Mouse (Mus musculus) adrenal gland, adult 2 months (tissue): ENCODE results near the gene Apip. TPM values are rescaled to one million over a fixed set of nuclear protein-coding genes. Genes with fewer than 3 reads are reported as not detected.

Experiments
- DNase-seq: peaks from one replicate; pipeline ENCODE4 v3.0.0; 2021
- long read RNA-seq: library from polyadenylated mRNA; stranded (forward); transcript quantifications from one replicate; pipeline ENCODE4 v2.0.0, GENCODE M21; 2021
- polyA plus RNA-seq: library from polyadenylated mRNA; depleted of rRNA; stranded (reverse); fragments of >200 nt; gene quantifications from 2 replicates; pipeline ENCODE4 v1.2.3, GENCODE M21; 2012; rRNA removed
- total RNA-seq, 2 experiments: library from RNA; stranded (reverse); gene quantifications; 2 replicates each; pipeline ENCODE4 v1.2.3; 2021

The Apip gene
- total RNA-seq (10 to 100 TPM; 48.8 to 75.8 TPM), polyA plus RNA-seq (17.2 and 17.4 TPM in 2 replicates)
- long read RNA-seq, transcript Apip-201 (7 exons, 919 nt) = major isoform, 35 of 53 reads
- long read RNA-seq, partial matches to known transcripts = 15 of 53 reads
- long read RNA-seq, other reads (novel, unspliced or antisense) = 3 of 53 reads

DNA sequence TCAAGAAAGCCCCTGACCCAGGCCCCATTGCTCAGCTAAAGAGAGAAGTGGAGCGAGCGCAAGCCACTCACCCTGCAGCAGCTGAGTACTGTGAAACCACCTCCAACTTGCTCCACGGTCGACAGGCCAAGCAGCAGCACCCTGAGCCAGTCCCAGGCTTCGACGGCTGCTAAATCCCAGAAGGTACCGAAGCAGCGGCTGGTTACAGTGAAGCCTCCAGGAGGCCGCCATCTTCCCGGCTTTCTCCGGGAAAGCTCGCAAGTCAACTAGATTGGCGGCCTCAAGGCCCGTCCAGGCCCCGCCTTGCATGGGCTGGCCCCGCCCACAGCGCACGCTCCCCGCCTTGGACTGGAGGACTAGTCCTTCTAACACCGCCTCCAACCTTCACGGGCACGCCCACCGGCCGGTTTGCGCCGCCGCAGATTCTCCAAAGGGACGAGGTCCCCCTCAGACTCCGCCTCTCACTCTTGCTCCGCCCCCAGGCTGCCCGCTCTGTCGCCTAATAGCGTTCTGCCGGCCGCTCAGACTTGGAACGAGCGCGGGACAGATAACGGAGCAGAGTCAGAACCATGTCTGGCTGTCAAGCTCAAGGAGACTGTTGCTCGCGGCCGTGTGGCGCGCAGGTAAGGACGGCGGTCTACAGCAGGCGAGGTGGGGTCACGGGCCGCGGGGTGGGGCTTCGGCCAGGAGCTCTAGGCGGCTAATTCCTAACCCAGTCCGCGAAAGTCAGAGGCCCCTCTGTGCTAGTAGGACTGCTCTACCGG is at the start of gene Apip, which contains the start of gene Pdhx:
Apip (plus strand) TSS at position 457 of the 764 bp plus-strand sequence.
Pdhx (minus strand) TSS at position 295 of the 764 bp plus-strand sequence.
- DNase-seq = peak; percentile 100

DNA sequence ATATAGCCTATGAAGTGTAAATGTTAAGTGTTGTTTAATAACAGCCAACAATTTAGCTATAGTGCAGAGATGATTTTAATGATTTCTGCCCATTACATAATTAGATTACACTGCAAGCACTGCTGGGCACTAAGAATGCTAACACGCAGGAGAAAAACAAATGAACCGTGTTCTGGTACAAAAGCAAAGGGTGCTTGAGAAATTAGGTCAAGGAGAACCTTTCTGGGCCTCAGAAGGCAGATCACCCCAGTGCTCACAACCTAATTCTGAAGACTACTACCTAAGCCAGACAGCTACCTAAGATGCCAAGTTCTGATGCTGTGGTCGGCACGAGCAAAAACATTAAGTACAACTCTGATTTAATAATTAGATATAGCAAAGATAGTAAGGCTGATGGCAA is 35.6 kb upstream of the Apip start:
- DNase-seq = no peak

DNA sequence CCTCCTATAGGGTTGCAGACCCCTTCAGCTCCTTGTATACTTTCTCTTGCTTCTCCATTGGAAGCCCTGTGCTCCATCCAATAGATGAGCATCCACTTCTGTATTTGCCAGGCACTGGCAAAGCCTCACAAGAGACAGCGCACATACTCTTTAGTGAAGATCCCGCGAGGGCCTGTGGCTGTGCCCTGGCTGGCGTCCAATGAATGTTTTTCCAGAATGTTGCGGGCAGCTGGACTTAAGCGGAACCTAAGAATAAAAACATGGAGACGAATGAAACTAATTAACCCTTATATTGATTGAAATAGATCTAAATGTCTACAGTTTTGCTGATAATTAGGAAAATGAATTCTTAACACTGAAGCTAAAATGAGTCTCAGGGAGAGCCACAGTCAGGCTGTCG is 32.6 kb upstream of the Apip start:
- peak; percentile 20 for DNase-seq

DNA sequence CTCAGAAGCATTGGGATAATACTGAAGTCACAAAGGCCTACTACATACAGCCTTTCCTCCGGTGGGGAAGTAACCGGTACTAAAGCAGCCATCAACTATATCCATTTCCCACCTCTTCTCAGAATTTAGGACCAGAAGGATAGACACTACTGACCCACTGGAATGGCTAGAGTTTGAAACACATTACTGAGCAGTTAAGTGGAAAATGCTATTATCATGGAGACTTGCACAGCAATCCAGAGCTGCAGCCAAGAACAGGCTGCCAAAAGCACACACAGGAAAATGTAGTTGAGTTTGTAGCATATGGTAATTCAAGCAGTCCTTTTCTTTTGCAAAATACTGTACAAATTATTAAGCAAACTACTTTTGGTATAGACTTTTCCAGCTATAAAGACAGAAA is 28.2 kb upstream of the Apip start:
- no peak for DNase-seq

DNA sequence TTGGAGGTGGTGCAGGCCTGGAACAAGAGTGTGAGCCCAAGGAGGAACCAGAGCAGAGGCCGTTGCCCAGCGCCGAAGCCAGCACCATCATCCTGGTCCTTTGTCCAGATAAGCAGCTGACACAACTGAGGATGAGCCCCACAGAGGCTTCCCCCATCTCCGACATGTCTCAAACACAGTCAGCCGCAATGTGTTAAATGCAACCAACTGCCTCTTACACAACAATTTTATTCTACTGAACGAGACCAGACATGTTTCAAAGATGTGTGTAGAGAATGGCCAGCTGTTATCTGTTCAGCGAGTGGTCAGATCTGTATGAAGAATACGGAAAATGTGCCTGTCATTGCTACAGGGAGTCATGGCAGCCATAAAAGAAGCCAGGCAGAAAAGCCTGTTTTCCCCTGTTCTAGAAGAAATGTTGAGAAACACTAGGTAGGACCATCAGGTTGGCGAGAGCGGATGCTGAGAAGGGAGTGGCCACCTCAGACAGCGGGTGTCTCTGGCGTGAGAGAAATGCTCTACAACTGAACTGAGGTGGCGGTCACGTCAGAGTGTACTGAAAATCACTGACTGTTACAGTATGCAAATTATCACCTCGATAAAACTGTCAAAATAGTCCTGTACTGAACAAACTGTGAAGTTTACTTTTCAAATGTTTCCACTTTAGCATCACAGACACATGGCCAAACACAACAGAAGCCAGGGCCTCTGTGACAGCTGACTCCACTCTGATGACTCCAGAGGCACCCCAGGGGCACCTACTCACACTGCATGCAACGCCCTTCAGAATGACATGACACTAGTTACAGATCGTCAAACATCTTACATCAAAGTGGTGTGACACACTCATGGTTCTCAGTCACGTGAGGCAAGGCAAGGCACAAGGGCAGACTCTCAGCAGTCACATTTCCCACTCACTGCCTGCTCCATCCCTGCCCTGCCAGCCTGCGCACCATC is 21.3 kb upstream of the Apip start:
- DNase-seq = peak; percentile 62

DNA sequence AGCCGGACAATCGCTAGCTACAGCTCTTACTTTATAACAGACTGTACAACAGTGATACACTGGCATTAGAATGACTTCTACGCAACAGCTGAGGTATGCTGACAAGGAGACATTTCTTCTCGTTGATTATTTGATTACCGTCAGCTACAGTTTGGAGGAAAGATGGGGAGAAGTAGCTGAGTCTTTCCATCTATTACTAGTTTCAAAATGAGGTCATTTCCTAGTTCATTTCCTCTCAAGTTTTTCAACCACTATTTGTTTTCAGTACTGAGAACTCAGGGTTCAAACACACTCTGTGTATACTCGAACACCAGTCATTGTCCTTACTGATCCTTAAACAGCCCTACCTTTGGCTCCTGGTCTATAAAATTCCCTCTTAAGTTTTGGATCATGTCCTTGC is 17.7 kb upstream of the Apip start:
- DNase-seq = no peak

DNA sequence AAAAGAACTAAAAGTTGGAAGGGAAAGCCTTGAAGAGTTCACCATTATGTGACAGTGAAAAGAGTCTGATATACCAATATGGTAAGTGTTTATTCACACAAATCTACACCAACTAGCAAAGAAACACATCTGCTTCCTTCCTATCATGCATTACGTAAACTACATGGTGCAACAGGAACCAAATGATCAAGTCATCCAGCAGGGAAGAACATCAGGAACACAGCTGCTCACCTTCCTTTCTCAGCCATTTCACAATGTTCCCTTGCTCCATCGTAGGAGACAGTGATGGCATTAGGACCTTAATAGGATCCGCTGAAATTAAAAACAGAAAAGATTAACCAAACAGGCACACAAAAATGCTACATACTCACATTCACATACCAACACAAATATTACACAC is 15.2 kb upstream of the Apip start:
- DNase-seq = no peak

DNA sequence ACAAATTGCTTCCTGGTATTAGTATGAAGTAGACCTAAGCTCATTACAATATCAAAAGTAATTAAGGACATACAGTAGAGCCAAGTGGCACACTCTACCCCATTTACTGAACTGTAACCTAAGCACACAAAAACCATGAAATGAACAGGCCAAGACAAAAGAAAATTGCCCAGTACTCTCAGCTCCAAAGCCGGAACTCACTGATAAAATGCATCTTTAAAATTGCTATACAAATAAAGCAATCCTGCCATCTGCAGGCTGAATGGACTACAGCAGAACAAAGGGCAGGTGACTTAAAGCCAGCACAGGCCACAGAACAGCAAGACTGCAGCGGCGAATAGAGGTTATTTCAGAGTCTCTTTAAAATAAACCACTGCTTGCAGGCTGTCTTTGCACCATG is 10.6 kb upstream of the Apip start:
- peak; percentile 49 for DNase-seq

DNA sequence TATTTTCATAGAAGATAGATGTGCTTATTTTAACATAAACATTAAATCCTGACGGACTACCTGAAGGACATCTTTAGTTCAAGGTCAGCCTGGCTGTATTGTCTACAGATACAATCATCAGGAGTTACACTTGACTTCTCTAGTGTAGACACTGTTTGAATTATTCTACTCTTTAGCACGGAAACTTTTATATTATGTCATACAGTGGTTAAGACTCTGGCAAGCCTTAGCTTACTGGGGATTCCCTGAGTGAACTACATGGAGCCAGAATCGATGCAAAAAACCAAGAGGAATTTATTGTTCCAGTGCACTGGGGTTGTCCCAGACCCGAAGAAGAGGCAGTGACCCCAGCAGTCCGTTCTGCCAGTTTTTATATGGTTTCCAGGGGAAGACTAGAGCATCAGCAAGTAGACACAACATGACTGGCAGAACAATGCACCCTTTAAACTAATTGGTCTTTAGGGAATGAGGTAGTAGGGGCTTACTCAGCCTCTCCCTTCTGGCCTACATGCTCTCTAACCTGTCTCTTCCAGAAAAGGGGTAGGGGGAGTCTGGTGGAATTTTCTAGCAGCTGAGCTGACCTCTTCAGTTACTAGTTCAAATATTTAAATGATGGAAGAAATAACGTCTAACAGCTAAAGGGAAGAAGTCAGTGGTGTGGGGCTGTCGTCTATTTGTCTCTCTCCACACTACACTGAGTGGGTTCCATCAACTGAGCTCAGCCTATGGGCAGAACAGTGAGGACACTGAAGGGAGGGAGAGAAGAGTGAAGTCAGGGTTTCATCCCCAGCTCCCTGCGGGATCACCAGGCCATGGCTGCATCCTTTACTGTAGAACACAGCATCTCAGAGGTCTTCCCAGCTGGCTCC is 6.6 kb upstream of the Apip start:
- no peak for DNase-seq

DNA sequence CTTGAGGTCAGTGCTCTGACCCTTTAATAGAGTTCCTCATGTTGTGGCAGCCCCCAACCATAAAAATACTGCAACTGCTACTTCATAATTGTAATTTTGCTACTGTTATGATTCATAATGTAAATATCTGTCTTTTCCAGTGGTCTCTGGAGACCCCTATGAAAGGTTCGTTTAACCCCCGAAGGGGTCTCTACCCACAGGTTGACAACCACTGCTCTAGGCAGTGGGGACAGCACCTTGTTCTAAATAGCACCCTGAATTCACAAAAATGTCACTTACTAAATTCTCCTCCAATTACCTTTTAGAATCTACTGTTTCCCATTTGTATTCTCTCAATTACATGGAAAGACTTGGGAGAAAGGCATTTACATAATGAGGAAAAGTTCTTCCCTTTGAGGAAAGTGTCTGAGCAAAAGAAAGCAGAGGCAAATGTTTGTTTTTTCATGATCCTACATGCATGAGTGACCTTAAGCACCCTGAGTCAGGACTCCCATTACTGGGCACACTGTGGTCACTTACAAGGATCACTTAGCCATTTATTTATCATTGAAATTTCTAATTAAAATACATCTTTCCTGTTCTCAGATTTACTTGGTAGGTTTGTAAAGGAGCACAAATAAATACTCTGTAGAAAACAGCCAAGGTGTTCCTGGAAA is 5.8 kb upstream of the Apip start:
- no peak for DNase-seq

DNA sequence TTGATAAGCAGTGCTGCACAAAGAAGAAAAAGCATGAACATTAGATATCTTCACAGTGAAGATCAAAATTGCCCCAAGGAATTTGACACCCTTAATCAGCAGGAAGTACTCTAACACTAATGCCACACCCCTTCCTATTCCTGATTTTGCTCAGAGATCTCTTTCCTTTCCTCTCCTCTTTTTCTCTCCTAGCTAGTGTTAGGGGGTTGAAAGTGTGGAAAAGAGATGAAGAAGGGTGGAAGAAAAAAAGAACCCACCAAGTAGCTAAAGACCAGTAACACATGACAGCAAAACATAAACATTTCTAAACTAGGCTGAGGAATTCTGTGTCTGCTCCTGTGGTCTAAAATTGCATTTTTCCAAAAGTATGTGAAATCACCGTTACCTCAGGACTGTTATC is 4.9 kb upstream of the Apip start:
- no peak for DNase-seq

DNA sequence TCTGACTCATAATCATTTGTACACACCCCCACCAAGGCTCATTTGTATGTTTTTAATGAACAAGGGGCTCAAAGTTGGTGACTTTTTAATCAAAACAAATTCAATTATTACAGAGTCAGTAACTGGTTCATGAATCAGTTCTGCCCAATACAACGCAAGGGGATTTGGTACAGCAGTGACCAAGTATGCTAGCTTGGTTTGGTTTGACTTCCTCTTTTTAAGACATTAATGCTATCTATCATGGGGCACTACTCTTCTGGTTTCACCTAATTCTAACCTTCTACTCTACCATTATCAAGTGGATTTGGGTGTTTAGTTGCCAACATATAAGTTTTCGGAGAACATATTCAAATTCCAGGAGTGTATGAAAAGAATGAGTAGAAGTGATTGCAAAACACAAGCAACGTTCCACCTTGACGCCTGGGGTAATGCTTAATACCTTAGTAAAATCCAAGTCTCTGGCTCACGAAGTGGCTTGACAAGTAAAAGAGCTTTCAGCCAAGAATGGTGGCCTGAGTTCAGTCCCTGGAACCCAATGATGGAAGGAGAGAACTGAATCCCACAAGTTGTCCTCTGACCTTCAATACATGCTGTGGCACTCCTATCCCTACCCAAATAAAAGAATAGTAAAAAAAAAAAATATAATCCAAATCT is 3.6 kb upstream of the Apip start:
- no peak for DNase-seq

DNA sequence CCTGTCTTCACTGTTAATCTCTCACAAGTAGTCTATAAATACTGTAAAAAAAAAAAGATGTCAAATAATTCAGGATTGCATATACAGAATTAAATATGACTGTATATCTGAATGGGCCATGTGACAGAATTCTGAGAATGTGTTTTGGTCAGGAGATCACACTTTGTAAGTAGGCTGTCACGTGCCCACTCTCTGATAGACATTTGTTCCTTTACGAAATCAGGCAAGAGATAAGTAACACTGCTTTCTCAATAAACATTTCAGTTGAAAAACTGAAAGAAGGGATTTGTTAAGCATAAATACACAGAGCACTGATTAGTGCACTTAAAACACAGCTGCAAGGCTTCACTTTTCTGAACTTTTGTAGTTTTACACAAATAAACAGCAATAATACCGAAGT is 2.9 kb upstream of the Apip start:
- DNase-seq = no peak

DNA sequence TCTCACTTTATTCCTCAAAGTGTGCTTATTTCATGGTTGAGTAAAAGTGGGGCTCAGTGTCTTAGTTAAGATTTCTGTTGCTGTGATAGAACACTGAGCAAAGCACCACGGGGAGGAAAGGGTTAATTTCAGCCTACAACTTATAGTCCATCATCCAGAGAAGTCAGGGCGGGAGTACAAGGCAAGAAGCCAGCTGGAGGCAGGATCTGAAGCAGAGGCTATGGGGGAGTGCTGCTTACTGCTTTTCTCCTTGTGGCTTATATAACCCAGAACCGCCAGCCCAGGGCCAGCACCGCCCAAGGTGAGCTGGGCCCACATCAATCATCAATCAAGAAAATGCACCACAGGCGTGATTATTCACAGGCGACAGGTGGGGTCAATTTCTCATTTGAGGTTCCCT is 7.6 kb downstream of the Apip start:
- no peak for DNase-seq

DNA sequence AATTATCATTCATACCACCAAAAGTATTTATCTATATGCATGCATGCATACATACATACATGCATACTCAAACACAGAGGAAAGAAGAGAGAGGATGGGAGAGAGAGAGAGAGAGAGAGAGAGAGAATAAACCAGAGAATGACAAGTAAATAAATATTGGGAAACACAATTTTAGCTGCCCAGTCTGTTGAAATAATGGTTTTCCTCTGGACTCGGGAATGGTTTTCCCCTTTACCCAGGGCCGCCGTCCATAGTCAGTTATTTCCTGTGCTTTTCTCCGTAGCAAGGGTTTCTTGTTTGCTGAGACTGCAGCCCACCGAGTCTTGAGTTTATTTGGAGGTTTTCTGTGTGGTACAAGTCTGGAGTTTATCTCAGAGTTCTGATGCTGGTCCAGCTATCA is 8.2 kb downstream of the Apip start:
- DNase-seq = no peak

DNA sequence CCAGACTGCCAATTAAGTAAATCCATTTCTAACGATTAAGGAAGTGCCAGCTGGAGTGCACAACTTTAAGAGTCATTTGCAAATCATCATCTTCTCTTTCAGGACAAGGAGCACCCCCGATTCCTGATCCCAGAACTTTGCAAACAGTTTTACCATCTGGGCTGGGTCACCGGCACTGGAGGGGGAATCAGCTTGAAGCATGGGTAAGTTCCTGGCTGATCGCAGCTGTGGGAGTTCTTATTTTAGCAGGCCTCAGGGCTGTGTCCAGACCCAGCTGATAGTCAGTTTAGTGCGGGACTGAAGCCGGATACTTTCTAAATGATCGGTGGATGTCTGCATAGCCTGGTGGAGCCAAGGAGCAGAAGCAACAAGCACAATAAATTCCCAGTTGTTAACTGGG is 9.4 kb downstream of the Apip start:
- no peak for DNase-seq

DNA sequence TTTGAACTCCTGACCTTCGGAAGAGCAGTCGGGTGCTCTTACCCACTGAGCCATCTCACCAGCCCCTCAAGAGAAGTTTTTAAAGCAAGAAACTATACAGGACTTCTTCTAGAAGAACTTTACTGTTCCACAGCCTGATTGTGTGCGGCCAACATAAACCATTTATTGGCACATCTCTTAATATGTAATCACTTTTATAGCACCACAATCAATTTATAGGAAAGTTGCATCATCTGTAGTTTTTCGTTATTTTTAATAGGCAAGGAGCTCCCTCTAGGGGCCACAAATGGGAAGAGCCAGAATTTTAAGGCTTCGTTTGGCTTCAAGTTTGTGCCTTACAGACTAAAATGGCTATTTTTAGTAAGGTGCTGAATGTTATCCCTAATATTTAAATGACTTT is 11.0 kb downstream of the Apip start:
- no peak for DNase-seq

DNA sequence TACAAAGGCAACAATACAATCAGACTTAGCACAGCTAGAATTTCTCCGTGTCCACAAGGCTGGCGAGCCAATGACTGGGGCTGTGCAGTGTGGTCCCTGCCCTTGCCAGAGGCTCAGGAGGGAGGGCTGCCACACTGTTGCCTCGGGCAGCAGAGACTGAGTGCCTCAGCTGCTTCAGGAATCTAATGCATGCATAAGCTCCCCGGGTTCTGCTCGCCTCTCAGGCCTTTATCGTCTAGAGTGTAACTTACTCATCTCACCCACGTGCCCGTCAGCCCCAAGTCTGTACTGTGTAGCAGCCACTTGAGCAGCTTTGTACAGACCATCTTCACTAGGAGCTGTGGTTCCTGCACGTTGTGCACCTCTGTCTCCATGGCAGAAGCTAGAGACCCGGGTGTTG is 12.2 kb downstream of the Apip start:
- DNase-seq = no peak

DNA sequence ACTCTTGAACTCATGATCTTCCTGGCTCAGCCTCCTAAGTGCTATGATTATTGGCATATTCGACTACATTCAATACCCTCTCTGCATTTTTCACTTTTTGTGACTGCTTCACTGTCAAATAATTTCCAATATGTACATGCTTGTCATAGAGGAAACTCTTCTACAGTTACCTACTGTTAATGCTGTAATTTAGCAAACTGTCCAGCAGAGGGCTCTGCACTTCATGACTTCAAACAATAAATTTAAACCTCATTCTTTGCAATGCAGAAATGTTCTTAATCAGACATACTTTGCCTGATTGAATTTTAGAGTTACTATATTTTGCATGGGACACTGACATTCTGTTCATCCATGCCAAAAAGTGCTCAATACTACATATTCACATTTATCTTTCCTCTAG is 13.0 kb downstream of the Apip start:
- DNase-seq = no peak

DNA sequence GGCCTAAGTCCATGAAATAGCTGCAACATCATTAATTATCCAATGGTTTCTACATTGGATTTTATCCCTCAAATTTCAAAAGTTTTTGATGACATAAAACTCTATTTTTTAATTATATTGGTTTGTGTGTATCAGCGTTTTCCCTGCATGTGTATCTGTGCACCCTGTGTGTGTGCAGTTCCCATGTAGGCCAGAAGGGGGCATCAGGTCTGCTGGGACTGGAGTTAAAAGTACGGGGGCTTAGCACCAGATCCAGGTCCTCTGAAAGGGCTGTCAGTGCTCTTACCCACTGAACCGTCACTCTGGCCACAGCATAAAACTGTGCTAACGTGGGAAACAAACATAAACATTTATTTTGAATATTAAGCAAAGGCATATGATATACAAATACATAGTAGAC is 14.6 kb downstream of the Apip start:
- no peak for DNase-seq

DNA sequence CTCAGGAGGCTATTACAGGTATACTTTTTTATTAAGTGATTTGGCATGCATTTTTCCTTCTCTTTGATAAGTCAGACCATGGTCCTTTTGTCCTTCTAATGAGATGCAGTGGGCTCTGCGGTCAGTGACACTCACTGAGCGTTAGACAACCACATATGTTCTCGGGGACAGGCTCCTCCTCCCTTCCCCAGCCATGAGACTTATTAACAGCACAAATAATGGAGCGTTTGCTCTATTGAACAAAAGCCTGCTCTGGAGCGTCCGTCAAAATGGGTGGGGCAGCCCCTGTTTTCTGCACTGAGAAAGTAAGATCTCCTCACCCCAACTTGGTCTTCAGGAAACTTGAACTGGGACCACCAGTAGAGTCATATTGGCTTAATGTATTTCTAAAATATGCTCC is 16.0 kb downstream of the Apip start:
- no peak for DNase-seq
